Mouse (Mus musculus) T-helper 2 cell (primary cell): ENCODE data around the gene Krt16.

Experiments used
- in situ Hi-C: fragments of 300-600 bp; cut with MboI, MseI; formaldehyde crosslinking; loops from one replicate; pipeline ENCODE4 v1.15.1; 2025; ENCODE audit warnings: high pct_unique_total_duplicates

Krt16 gene

GRCm38 (mm10) chr11:100248852-100249465 is at the start of gene Krt16:
Gene Krt16, minus strand, starts transcription at chr11:100248902.
- in situ Hi-C loops, result no loop called here

GRCm38 (mm10) chr11:100297801-100298200 is 49.1 kb upstream of the Krt16 start:
- in situ Hi-C loops, result loop anchor here (5.0 kb wide), 1 partner anchor 830 kb away; no protein-coding TSS in a partner anchor

DNA sequence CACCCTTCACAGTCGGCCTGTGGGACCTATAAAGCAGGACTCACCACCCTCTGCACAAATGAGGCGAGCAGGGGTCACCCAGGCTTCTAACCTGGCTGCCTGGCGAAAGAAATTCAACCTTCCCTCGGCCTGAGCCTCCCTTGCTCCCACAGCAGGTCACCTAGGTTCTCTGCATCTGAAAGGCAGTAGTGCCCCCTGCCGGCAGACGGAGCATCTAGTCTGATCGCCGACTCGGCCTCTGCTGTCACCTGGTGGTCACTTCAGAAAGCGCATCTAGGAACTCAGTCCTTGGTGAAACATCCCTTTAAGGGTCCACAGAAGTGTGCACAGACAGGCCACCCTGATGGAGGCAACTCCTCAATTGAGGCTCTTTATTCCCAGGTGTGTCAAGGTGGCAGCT is 46.6 kb upstream of the Krt16 start:
- in situ Hi-C loops, result loop anchor here (5.0 kb wide), 1 partner anchor 828 kb away; no protein-coding TSS in a partner anchor

DNA sequence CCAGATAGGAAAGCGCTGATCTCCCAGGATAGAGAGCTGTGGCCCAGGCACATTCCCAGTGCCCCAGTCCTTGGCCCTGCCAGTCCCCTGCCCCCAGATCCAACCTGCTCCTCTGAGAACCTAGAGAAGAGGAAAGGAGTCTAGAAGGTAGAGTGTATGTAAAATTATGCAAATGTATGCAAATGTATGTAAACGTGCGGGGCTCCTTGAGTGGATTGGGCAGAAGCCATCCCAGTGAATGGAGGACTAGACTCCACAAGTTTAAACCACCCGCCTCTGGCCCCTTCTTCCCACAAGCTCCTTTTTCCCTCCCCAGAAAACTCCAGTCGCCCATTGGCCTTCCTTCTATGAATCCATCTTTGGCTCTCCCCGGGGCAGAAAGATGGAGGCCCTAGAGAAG is 44.2 kb upstream of the Krt16 start:
- in situ Hi-C loops, result no loop called here

GRCm38 (mm10) chr11:100290235-100290634 is 41.5 kb upstream of the Krt16 start:
- in situ Hi-C loops, result no loop called here

DNA sequence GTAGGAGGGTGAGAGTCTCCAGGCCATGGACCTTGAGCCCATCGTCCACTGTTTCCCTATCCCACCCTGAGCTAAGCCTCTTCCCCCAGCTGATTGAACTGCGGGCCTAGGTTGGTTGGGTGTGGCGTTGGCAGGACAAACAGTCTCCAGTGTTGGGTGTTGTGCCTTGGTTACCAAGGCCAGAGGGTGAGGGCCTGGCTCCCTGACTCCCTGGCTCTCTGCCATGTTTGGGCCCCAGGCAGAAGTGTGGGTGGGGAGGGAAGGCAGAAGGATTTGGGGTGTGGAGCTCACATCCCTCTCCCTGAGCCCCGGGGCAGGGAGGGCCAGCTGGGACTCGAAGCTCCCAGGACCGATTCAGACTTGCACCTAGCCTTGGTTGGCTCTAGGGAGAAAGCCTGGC is 40.2 kb upstream of the Krt16 start:
- in situ Hi-C loops, result loop anchor here (10.0 kb wide), 1 partner anchor 124 kb away; no protein-coding TSS in a partner anchor

DNA sequence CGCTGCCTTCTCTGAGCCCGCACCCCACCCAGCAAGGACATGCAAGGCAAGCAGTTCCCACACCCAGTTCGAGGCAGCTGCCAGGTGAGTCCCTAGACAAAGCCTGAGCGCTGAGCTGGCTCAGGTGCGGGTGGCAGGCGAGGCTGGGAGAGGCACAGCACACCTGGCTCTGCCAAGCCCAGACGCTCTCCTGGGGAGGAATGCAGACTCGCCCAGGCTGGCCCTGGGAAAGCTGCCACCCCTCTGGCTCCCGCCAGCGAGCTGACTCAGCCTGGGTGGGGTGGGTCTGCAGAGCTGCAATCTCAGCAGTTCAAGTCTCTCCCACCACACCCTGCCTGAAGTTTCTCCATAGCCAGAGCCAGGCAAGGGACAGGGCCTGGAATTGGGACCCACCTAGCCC is 38.3 kb upstream of the Krt16 start:
- in situ Hi-C loops, result loop anchor here (10.0 kb wide), 1 partner anchor 122 kb away; no protein-coding TSS in a partner anchor

GRCm38 (mm10) chr11:100284988-100285387 is 36.3 kb upstream of the Krt16 start:
- in situ Hi-C loops, result loop anchor here (10.0 kb wide), 1 partner anchor 120 kb away; no protein-coding TSS in a partner anchor

- in situ Hi-C loops, result loop anchor here (10.0 kb wide), 1 partner anchor 118 kb away; no protein-coding TSS in a partner anchor
These were observed 33.8 kb upstream of the Krt16 start for GRCm38 (mm10) chr11:100282549-100282948.

GRCm38 (mm10) chr11:100281596-100282544 is 33.2 kb upstream of the Krt16 start:
- in situ Hi-C loops, result loop anchor here (10.0 kb wide), 1 partner anchor 117 kb away; no protein-coding TSS in a partner anchor

DNA sequence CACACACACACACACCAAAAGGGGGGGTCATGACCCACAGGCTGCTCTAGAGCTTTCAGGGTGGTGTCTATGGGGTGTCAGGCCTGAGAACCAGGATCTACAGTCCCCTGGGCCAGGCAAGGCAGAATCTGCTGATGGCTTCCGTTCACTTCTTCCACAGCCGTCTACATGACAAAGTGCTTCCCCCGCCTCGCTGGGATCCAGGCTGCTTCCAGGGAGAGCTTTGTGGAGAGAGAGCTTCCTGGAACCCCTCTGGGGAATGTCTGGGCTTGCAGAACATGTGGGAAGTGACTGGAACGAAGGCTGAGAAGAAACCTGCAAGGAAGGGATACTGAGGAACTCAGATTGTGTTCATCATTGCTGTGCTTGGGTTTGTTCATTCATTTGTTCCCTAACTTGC is 30.1 kb upstream of the Krt16 start:
- in situ Hi-C loops, result no loop called here

DNA sequence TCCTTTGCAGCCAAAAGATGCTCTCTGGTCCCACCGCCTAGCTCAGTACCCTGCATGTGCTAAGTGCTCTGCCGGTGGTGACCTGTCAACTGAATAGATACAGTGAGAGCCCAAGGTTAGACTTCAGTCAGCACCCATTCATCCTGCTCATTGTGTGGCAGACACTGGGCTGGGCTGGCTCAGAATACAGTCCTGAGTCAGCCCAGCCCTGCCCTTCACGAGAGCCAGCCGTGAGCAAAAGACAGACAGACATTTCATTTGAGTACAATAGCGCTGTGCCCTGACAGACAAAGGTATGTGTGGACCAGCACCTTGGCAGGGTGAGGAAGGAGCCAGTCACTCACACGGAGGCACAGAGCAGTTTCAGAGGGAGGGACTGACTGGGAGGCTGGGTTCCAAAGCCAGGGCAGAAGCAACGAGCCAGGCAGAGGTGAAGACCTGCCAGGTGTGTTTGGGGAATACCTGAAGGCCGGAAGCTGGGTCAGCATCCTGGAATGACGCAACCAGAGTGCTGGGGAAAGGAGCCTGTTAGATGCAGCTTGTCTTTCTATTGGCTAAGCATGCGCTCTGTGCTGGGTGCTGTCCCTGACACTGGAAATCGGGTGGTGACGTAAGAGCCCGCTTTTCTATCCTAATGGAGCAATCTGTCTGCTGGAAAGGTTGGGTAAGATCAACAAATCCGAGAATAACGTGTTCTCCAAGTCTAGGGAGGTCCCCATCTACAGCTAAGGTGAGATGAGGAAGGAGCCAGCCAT is 29.2 kb upstream of the Krt16 start:
- in situ Hi-C loops, result no loop called here

GRCm38 (mm10) chr11:100275466-100275865 is 26.8 kb upstream of the Krt16 start:
- in situ Hi-C loops, result no loop called here

- in situ Hi-C loops, result no loop called here
These were observed 26.0 kb upstream of the Krt16 start for GRCm38 (mm10) chr11:100274719-100275118.

- in situ Hi-C loops, result no loop called here
These were observed 23.2 kb upstream of the Krt16 start for GRCm38 (mm10) chr11:100271878-100272277.

GRCm38 (mm10) chr11:100269821-100270332 is 21.2 kb upstream of the Krt16 start, which contains the start of gene Krt42:
Gene Krt42, minus strand, starts transcription at chr11:100269871.
- in situ Hi-C loops, result no loop called here

GRCm38 (mm10) chr11:100262058-100262980 is 13.6 kb upstream of the Krt16 start:
- in situ Hi-C loops, result no loop called here

GRCm38 (mm10) chr11:100261235-100261605 is 12.5 kb upstream of the Krt16 start:
- in situ Hi-C loops, result no loop called here

DNA sequence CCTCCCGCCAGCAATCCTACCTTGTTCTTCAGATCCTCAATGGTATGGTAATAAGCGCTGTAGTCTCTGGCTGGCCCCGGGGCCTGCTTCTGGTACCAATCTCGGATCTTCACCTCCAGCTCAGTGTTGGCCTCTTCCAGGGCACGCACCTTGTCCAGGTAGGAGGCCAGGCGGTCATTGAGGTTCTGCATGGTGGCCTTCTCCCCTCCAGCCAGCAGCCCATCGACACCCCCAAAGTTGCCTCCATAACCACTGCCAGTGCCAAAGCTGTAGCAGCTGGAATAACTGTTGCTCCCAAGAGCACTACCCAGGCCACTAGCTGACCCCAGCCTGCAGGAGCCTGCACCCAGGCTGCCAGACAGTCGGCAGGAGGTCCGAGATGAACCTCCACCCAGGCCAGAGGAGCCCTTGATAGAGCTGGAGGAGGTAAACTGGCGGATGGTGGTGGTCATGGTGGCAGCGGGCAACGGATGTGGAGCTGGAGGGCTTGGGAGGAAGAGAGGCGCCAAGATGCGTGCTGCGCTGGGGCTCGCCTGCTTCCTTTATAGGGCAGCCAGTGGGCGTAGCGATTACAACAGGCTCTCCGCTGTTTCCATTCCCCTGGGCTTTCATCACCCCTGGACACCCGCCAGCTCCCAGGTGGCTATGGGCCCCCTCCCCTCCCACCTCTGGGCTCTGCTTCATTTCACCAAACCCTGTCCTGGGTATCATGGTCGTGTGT is 12.0 kb upstream of the Krt16 start, which contains the start of gene Krt17:
TSS of gene Krt17 (minus strand) at position 516 of the 721 bp plus-strand sequence.
- in situ Hi-C loops, result no loop called here
